Mouse (Mus musculus) lung, postnatal 25 days (tissue): Measurements from ENCODE around the gene Iqgap2.
A peak's percentile ranks its signal among the peaks of the same experiment; 100 is the strongest.

Experiments used
- DNase-seq: peaks from one replicate; pipeline ENCODE4 v3.0.0; 2022; ENCODE audit warnings: low spot score

The Iqgap2 gene

GRCm38 (mm10) chr13:95884455-95884854 is 7.3 kb downstream of the Iqgap2 start:
- DNase-seq, result no peak

GRCm38 (mm10) chr13:95882001-95882400 is 9.7 kb downstream of the Iqgap2 start:
- no peak for DNase-seq

GRCm38 (mm10) chr13:95881427-95881826 is 10.3 kb downstream of the Iqgap2 start:
- DNase-seq, result no peak

- no peak for DNase-seq
These were observed 11.1 kb downstream of the Iqgap2 start for GRCm38 (mm10) chr13:95880633-95881032.

- DNase-seq, result no peak
These were observed 19.7 kb downstream of the Iqgap2 start for GRCm38 (mm10) chr13:95871993-95872392.

- DNase-seq, result no peak
These were observed 21.1 kb downstream of the Iqgap2 start for GRCm38 (mm10) chr13:95870626-95871025.

GRCm38 (mm10) chr13:95868896-95869540 is 22.7 kb downstream of the Iqgap2 start:
- DNase-seq, result no peak

GRCm38 (mm10) chr13:95862201-95862600 is 29.5 kb downstream of the Iqgap2 start:
- no peak for DNase-seq

GRCm38 (mm10) chr13:95859271-95859670 is 32.5 kb downstream of the Iqgap2 start:
- no peak for DNase-seq

GRCm38 (mm10) chr13:95858866-95859265 is 32.9 kb downstream of the Iqgap2 start:
- DNase-seq, result no peak

GRCm38 (mm10) chr13:95855537-95855936 is 36.2 kb downstream of the Iqgap2 start:
- DNase-seq, result no peak

- DNase-seq, result no peak
These were observed 40.1 kb downstream of the Iqgap2 start for GRCm38 (mm10) chr13:95851611-95852010.

GRCm38 (mm10) chr13:95850451-95850850 is 41.3 kb downstream of the Iqgap2 start:
- DNase-seq, result no peak

- no peak for DNase-seq
These were observed 42.2 kb downstream of the Iqgap2 start for GRCm38 (mm10) chr13:95849501-95850007.

- DNase-seq, result no peak
These were observed 45.4 kb downstream of the Iqgap2 start for GRCm38 (mm10) chr13:95846364-95846763.

GRCm38 (mm10) chr13:95844950-95845349 is 46.8 kb downstream of the Iqgap2 start:
- no peak for DNase-seq

- peak; percentile 73 for DNase-seq
These were observed 48.2 kb downstream of the Iqgap2 start for GRCm38 (mm10) chr13:95843411-95844026.

- DNase-seq, result no peak
These were observed 48.9 kb downstream of the Iqgap2 start for GRCm38 (mm10) chr13:95842803-95843202.

GRCm38 (mm10) chr13:95841946-95842345 is 49.8 kb downstream of the Iqgap2 start:
- no peak for DNase-seq

GRCm38 (mm10) chr13:95836944-95837343 is 54.8 kb downstream of the Iqgap2 start:
- DNase-seq, result no peak

- DNase-seq, result no peak
These were observed 58.2 kb downstream of the Iqgap2 start for GRCm38 (mm10) chr13:95833473-95833872.

GRCm38 (mm10) chr13:95832712-95833111 is 59.0 kb downstream of the Iqgap2 start:
- no peak for DNase-seq

GRCm38 (mm10) chr13:95831760-95832159 is 60.0 kb downstream of the Iqgap2 start:
- DNase-seq, result no peak
